Mouse (Mus musculus): ENCODE data around the gene Ap1s1. TPM values are rescaled to one million over a fixed set of nuclear protein-coding genes. Genes with fewer than 3 reads are reported as not detected.
A peak's percentile ranks its signal among the peaks of the same experiment; 100 is the strongest.

The Ap1s1 gene
- polyA plus RNA-seq, 1 experiment, result 16.2 TPM

DNA sequence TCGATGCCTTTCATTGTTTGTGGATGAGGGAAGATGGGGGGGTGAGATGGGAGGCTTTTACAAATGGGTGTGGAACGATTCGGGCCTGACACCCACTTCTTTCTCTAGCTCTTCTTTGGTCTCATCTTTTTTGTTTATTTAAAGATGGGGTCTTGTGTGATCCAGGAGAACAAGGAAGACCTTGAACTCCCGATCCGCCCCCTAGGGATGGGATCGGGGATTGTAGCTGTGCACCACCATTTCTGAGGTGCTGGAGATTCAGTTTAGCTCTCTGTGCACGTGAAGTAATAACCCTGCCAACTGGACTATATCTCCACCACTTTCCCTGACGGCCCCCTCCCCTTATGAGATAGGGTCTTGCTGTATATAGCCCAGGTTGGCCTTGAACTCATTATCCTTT lies 20.0 kb upstream of the Ap1s1 start:
- Histone ChIP-seq H3K36me3 (ENCODE audit: control insufficient read depth, insufficient read depth, low read length) (no peaks in the 10 kb centered on the region), H3K4me1 (ENCODE audit: control insufficient read depth, insufficient read depth, insufficient read length) (no peaks in the 10 kb centered on the region), H3K27me3 (ENCODE audit: control insufficient read depth, insufficient read depth, low read length) (no peaks in the 10 kb centered on the region), H3K27ac (ENCODE audit: insufficient read depth, low read length) (no peak overlapping the region), H3K4me3 (ENCODE audit: extremely low read depth, insufficient read depth, insufficient read length) (no peak overlapping the region)
- no peak for DNase-seq (ENCODE audit: low read depth in 1 of 2, low spot score in 2 of 2)
- TF ChIP-seq POLR2A (IDR thresholded peaks at IDR 0.05; ENCODE audit: low read depth, low read length) (no peak), CTCF (IDR thresholded peaks at IDR 0.05; ENCODE audit: extremely low read depth, insufficient read depth, insufficient read length, insufficient replicate concordance) (no peak)
- 77% methylated on average over 8 of the region's 8 CpGs for WGBS

GRCm38 (mm10) chr5:137065454-137065853 lies 19.5 kb upstream of the Ap1s1 start:
- Histone ChIP-seq H3K4me3 (ENCODE audit: extremely low read depth, insufficient read depth, insufficient read length) (no peak overlapping the region), H3K27ac (ENCODE audit: insufficient read depth, low read length) (no peak overlapping the region), H3K27me3 (ENCODE audit: control insufficient read depth, insufficient read depth, low read length) (no peaks in the 10 kb centered on the region), H3K36me3 (ENCODE audit: control insufficient read depth, insufficient read depth, low read length) (no peaks in the 10 kb centered on the region), H3K4me1 (ENCODE audit: control insufficient read depth, insufficient read depth, insufficient read length) (no peaks in the 10 kb centered on the region)
- TF ChIP-seq CTCF (IDR thresholded peaks at IDR 0.05; ENCODE audit: extremely low read depth, insufficient read depth, insufficient read length, insufficient replicate concordance), result no peak
- no peak for TF ChIP-seq POLR2A (IDR thresholded peaks at IDR 0.05; ENCODE audit: low read depth, low read length)
- WGBS, result 75% methylated on average over 6 of the region's 6 CpGs
- DNase-seq (ENCODE audit: low read depth in 1 of 2, low spot score in 2 of 2), result no peak

DNA sequence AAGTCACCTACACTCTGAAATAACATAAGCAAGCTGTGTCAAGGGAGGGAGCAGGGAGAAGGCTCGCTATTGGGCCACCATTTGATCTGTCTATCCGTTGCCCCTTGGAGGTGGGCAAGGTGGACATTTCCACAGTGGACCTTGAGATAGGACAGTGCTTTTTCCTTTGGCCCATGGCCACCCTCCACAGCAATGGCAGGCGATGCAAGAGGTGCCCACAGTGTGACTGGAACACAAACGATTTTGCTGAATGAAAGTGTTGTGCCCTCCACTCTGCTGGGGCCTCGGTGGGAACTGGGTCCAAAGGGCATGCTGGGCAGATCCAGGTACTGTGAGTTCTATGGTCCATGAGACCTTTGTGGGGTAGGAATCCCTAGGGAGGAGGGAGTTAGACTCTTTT lies 16.7 kb upstream of the Ap1s1 start:
- TF ChIP-seq POLR2A (IDR thresholded peaks at IDR 0.05; ENCODE audit: low read depth, low read length) (no peak), CTCF (IDR thresholded peaks at IDR 0.05; ENCODE audit: extremely low read depth, insufficient read depth, insufficient read length, insufficient replicate concordance) (no peak)
- Histone ChIP-seq H3K27me3 (ENCODE audit: control insufficient read depth, insufficient read depth, low read length) (no peaks in the 10 kb centered on the region), H3K4me1 (ENCODE audit: control insufficient read depth, insufficient read depth, insufficient read length) (no peaks in the 10 kb centered on the region), H3K36me3 (ENCODE audit: control insufficient read depth, insufficient read depth, low read length) (no peaks in the 10 kb centered on the region), H3K4me3 (ENCODE audit: extremely low read depth, insufficient read depth, insufficient read length) (no peak overlapping the region), H3K27ac (ENCODE audit: insufficient read depth, low read length) (no peak overlapping the region)
- 83% methylated on average over 5 of the region's 5 CpGs for WGBS
- no peak for DNase-seq (ENCODE audit: low read depth in 1 of 2, low spot score in 2 of 2)

GRCm38 (mm10) chr5:137061809-137062481 lies 16.0 kb upstream of the Ap1s1 start:
- Histone ChIP-seq H3K27me3 (ENCODE audit: control insufficient read depth, insufficient read depth, low read length) (no peaks in the 10 kb centered on the region), H3K36me3 (ENCODE audit: control insufficient read depth, insufficient read depth, low read length) (no peaks in the 10 kb centered on the region), H3K4me1 (ENCODE audit: control insufficient read depth, insufficient read depth, insufficient read length) (no peaks in the 10 kb centered on the region), H3K27ac (ENCODE audit: insufficient read depth, low read length) (no peak overlapping the region), H3K4me3 (ENCODE audit: extremely low read depth, insufficient read depth, insufficient read length) (no peak overlapping the region)
- WGBS, result 17% methylated on average over 12 of the region's 12 CpGs
- peak in 1 of 2 experiments; percentile 36 for DNase-seq (ENCODE audit: low read depth in 1 of 2, low spot score in 2 of 2)
- TF ChIP-seq CTCF (IDR thresholded peaks at IDR 0.05; ENCODE audit: extremely low read depth, insufficient read depth, insufficient read length, insufficient replicate concordance) (peak; percentile 33; the same call in 1 of the 2 replicates), POLR2A (IDR thresholded peaks at IDR 0.05; ENCODE audit: low read depth, low read length) (no peak)

- no peaks in the 10 kb centered on the region for H3K4me1 ChIP-seq (ENCODE audit: control insufficient read depth, insufficient read depth, insufficient read length)
- H3K4me3 ChIP-seq (ENCODE audit: extremely low read depth, insufficient read depth, insufficient read length), result no peak overlapping the region
- H3K27ac ChIP-seq (ENCODE audit: insufficient read depth, low read length), result no peak overlapping the region
- no peaks in the 10 kb centered on the region for H3K27me3 ChIP-seq (ENCODE audit: control insufficient read depth, insufficient read depth, low read length)
- 88% methylated on average over 5 of the region's 5 CpGs for WGBS
- H3K36me3 ChIP-seq (ENCODE audit: control insufficient read depth, insufficient read depth, low read length), result no peaks in the 10 kb centered on the region
- no peak for DNase-seq (ENCODE audit: low read depth in 1 of 2, low spot score in 2 of 2)
- TF ChIP-seq POLR2A (IDR thresholded peaks at IDR 0.05; ENCODE audit: low read depth, low read length) (no peak), CTCF (IDR thresholded peaks at IDR 0.05; ENCODE audit: extremely low read depth, insufficient read depth, insufficient read length, insufficient replicate concordance) (no peak)
These were observed 8.9 kb upstream of the Ap1s1 start for GRCm38 (mm10) chr5:137054873-137055272.

- Histone ChIP-seq H3K4me3 (ENCODE audit: extremely low read depth, insufficient read depth, insufficient read length) (no peak overlapping the region), H3K27ac (ENCODE audit: insufficient read depth, low read length) (no peak overlapping the region), H3K4me1 (ENCODE audit: control insufficient read depth, insufficient read depth, insufficient read length) (no peaks in the 10 kb centered on the region), H3K27me3 (ENCODE audit: control insufficient read depth, insufficient read depth, low read length) (no peaks in the 10 kb centered on the region), H3K36me3 (ENCODE audit: control insufficient read depth, insufficient read depth, low read length) (no peaks in the 10 kb centered on the region)
- TF ChIP-seq POLR2A (IDR thresholded peaks at IDR 0.05; ENCODE audit: low read depth, low read length) (no peak), CTCF (IDR thresholded peaks at IDR 0.05; ENCODE audit: extremely low read depth, insufficient read depth, insufficient read length, insufficient replicate concordance) (no peak)
- no peak for DNase-seq (ENCODE audit: low read depth in 1 of 2, low spot score in 2 of 2)
- WGBS, result 91% methylated on average over 7 of the region's 7 CpGs
These were observed 8.4 kb upstream of the Ap1s1 start for GRCm38 (mm10) chr5:137054299-137054698.

GRCm38 (mm10) chr5:137051914-137052505 lies 6.1 kb upstream of the Ap1s1 start:
- no peak overlapping the region for H3K27ac ChIP-seq (ENCODE audit: insufficient read depth, low read length)
- no peaks in the 10 kb centered on the region for H3K36me3 ChIP-seq (ENCODE audit: control insufficient read depth, insufficient read depth, low read length)
- H3K27me3 ChIP-seq (ENCODE audit: control insufficient read depth, insufficient read depth, low read length), result no peaks in the 10 kb centered on the region
- no peak for TF ChIP-seq CTCF (IDR thresholded peaks at IDR 0.05; ENCODE audit: extremely low read depth, insufficient read depth, insufficient read length, insufficient replicate concordance)
- no peak for TF ChIP-seq POLR2A (IDR thresholded peaks at IDR 0.05; ENCODE audit: low read depth, low read length)
- no peak for DNase-seq (ENCODE audit: low read depth in 1 of 2, low spot score in 2 of 2)
- no peak overlapping the region for H3K4me3 ChIP-seq (ENCODE audit: extremely low read depth, insufficient read depth, insufficient read length)
- H3K4me1 ChIP-seq (ENCODE audit: control insufficient read depth, insufficient read depth, insufficient read length), result no peaks in the 10 kb centered on the region
- WGBS, result 91% methylated on average over 5 of the region's 5 CpGs

Data from spleen, adult 2 months (tissue).